Comparison of ENCODE assay signal across 14 mouse cellular contexts in genomic region chr11:96017941-96018351, GRCm38 (mm10). TPM values are rescaled to one million over a fixed set of nuclear protein-coding genes. Genes with fewer than 3 reads are reported as not detected.
DNase-seq lines count a peak whose midpoint lies in the region; ATAC-seq and TF ChIP-seq lines count a peak whose summit lies in the region.
"Had no signal": no experiment of that assay in that cellular context is flagged by ENCODE, and none has a peak within 500 bp of the region (broad histone marks: within the 10 kb centered on the region; RNA-seq: fewer than 3 reads in every experiment).

No protein-coding gene starts in this region.

- H3K36me3 ChIP-seq in heart, embryonic 13.5 days, result no peaks in the 10 kb centered on the region
- no peaks in the 10 kb centered on the region for H3K36me3 ChIP-seq in C2C12 (ENCODE audit: control insufficient read depth, insufficient read depth)
- H3K36me3 ChIP-seq: forebrain, embryonic 15.5 days; neural tube, embryonic 15.5 days had no signal

- H3K79me3 ChIP-seq in C2C12 (ENCODE audit: low read depth), result no peaks in the 10 kb centered on the region

- no peak; the same call in 1 of the 2 replicates for ATAC-seq in heart, embryonic 13.5 days (ENCODE audit: extremely low read depth, insufficient number of reproducible peaks, low FRiP score, low TSS enrichment)
- ATAC-seq in erythroid progenitor cell, adult 5-6 weeks (replicated peaks; ENCODE audit: low FRiP score, poor library complexity, severe bottlenecking), result 0 out of 2 replicates have a peak, but pooled peaks have one; percentile 34
- ATAC-seq: forebrain, embryonic 15.5 days had no signal

- H3K4me2 ChIP-seq in heart, embryonic 13.5 days, result 0 out of 2 replicates have a peak overlapping the region, but pooled peaks have one; percentile 7
- H3K4me2 ChIP-seq: forebrain, embryonic 15.5 days; neural tube, embryonic 15.5 days had no signal

- H3K9me3 ChIP-seq in heart, embryonic 13.5 days, result no peaks in the 10 kb centered on the region
- H3K9me3 ChIP-seq: forebrain, embryonic 15.5 days; megakaryocyte, embryonic 14.5 days; neural tube, embryonic 15.5 days had no signal

- no peaks in the 10 kb centered on the region for H3K27me3 ChIP-seq in heart, embryonic 13.5 days (replicated peaks)
- peaks cover 2% of the 10 kb centered on the region for H3K27me3 ChIP-seq in C2C12 (ENCODE audit: control insufficient read depth, insufficient read depth, insufficient read length)
- H3K27me3 ChIP-seq: forebrain, embryonic 15.5 days; neural tube, embryonic 15.5 days had no signal

- WGBS in heart, embryonic 13.5 days, result 15% methylated on average over 9 of the region's 9 CpGs

- no peak overlapping the region for H3K4me3 ChIP-seq in heart, embryonic 13.5 days
- H3K4me3 ChIP-seq in C2C12 (ENCODE audit: insufficient read depth, poor library complexity, severe bottlenecking), result no peak overlapping the region
- H3K4me3 ChIP-seq: forebrain, embryonic 15.5 days; megakaryocyte, embryonic 14.5 days; neural tube, embryonic 15.5 days had no signal

- no peak for TF ChIP-seq CTCF in C2C12 (IDR thresholded peaks at IDR 0.05; ENCODE audit: control insufficient read depth, insufficient read depth, insufficient read length)

- no peaks in the 10 kb centered on the region for H3K79me2 ChIP-seq in C2C12 (ENCODE audit: control insufficient read depth, insufficient read depth)

- H3K27ac ChIP-seq in heart, embryonic 13.5 days (replicated peaks), result peak overlapping the region; percentile 76
- H3K27ac ChIP-seq: forebrain, embryonic 15.5 days; neural tube, embryonic 15.5 days had no signal

- peaks cover 20% of the 10 kb centered on the region for H3K4me1 ChIP-seq in heart, embryonic 13.5 days
- H3K4me1 ChIP-seq: forebrain, embryonic 15.5 days; neural tube, embryonic 15.5 days had no signal

- DNase-seq in heart, adult 18-20 months, result no peak
- DNase-seq in ZHBTc4 (ENCODE audit: low read depth, low spot score), result peak; percentile 92
- no peak for DNase-seq in thymus, adult 18-20 months
- no peak for DNase-seq in spleen, adult 12 weeks (ENCODE audit: low spot score)
- DNase-seq in kidney, adult 8-10 months, result no peak
- DNase-seq: kidney, postnatal 14 days had no signal

- no peak overlapping the region for H3ac ChIP-seq in C2C12 (ENCODE audit: control insufficient read depth, insufficient read length, low read depth)

- H3K9ac ChIP-seq in heart, embryonic 13.5 days, result peak overlapping the region; percentile 61
- H3K9ac ChIP-seq: forebrain, embryonic 15.5 days; neural tube, embryonic 15.5 days had no signal

TF ChIP-seq in C2C12, 6 proteins besides CTCF, POLR2A, EP300 and RAD21:
- TF ChIP-seq MYOD1 (IDR thresholded peaks at IDR 0.05; ENCODE audit: control insufficient read depth, insufficient read length, low read depth) (no peak), MAX (IDR thresholded peaks at IDR 0.05) (peak; percentile 85), CEBPB (IDR thresholded peaks at IDR 0.05; ENCODE audit: low read depth) (no peak), FOSL1 (IDR thresholded peaks at IDR 0.05; ENCODE audit: insufficient read depth, low read length, poor library complexity, severe bottlenecking) (peak; percentile 91)

RNA-seq across cellular contexts. Expression of gene Gip, which starts 6.4 kb away (rescaled TPM):
- polyA plus RNA-seq in heart, embryonic 13.5 days (2015; fragmentation: Nextera tagmentation; extraction: Ambion mirVana), result not detected in 2 replicates
- total RNA-seq in heart, adult 18-20 months (2021), result not detected
- not detected for polyA plus RNA-seq in C2C12 (2012; fragmentation: generic; extraction: Trizol)
- total RNA-seq in erythroid progenitor cell, adult 5-6 weeks (2015; ENCODE audit: low replicate concordance), result not detected in 2 replicates
- total RNA-seq in erythroid progenitor cell, adult 5-6 weeks (2017; ENCODE audit: low replicate concordance), result not detected in 2 replicates
- total RNA-seq: heart, postnatal 25 days had no signal
- polyA plus RNA-seq: forebrain, embryonic 15.5 days; limb, embryonic 14.5 days; neural tube, embryonic 15.5 days had no signal

RNA-seq across cellular contexts. Expression of gene Igf2bp1, which starts 12.2 kb away (rescaled TPM):
- 39.3 and 42.0 TPM in 2 replicates for polyA plus RNA-seq in heart, embryonic 13.5 days (2015; fragmentation: Nextera tagmentation; extraction: Ambion mirVana)
- under 1 TPM; 0.05 to 0.35 TPM for total RNA-seq in heart, adult 18-20 months (2021)
- 0.74 TPM for polyA plus RNA-seq in C2C12 (2012; fragmentation: generic; extraction: Trizol)
- not detected in 2 replicates for total RNA-seq in erythroid progenitor cell, adult 5-6 weeks (2015; ENCODE audit: low replicate concordance)
- not detected in 2 replicates for total RNA-seq in erythroid progenitor cell, adult 5-6 weeks (2017; ENCODE audit: low replicate concordance)

RNA-seq across cellular contexts. Expression of gene Snf8, which starts 16.7 kb away (rescaled TPM):
- polyA plus RNA-seq in heart, embryonic 13.5 days (2015; fragmentation: Nextera tagmentation; extraction: Ambion mirVana), result 68.3 and 74.7 TPM in 2 replicates
- 10 to 100 TPM; 43.6 to 44.9 TPM for total RNA-seq in heart, adult 18-20 months (2021)
- polyA plus RNA-seq in C2C12 (2012; fragmentation: generic; extraction: Trizol), result 106 TPM
- total RNA-seq in erythroid progenitor cell, adult 5-6 weeks (2015; ENCODE audit: low replicate concordance), result 22.0 and 55.8 TPM in 2 replicates
- total RNA-seq in erythroid progenitor cell, adult 5-6 weeks (2017; ENCODE audit: low replicate concordance), result 5.6 and 25.9 TPM in 2 replicates

RNA-seq across cellular contexts. Expression of gene Ube2z, which starts 47.2 kb away (rescaled TPM):
- 31.5 and 33.1 TPM in 2 replicates for polyA plus RNA-seq in heart, embryonic 13.5 days (2015; fragmentation: Nextera tagmentation; extraction: Ambion mirVana)
- 10 to 100 TPM; 32.0 to 32.3 TPM for total RNA-seq in heart, adult 18-20 months (2021)
- polyA plus RNA-seq in C2C12 (2012; fragmentation: generic; extraction: Trizol), result 73.0 TPM
- total RNA-seq in erythroid progenitor cell, adult 5-6 weeks (2015; ENCODE audit: low replicate concordance), result 18.7 and 19.7 TPM in 2 replicates
- total RNA-seq in erythroid progenitor cell, adult 5-6 weeks (2017; ENCODE audit: low replicate concordance), result 9.7 and 26.2 TPM in 2 replicates

RNA-seq across cellular contexts. Expression of gene Atp5g1, which starts 57.5 kb away (rescaled TPM):
- polyA plus RNA-seq in heart, embryonic 13.5 days (2015; fragmentation: Nextera tagmentation; extraction: Ambion mirVana), result 1,502 and 1,689 TPM in 2 replicates
- total RNA-seq in heart, adult 18-20 months (2021), result 1,000 to 10,000 TPM; 3,280 to 3,727 TPM
- 857 TPM for polyA plus RNA-seq in C2C12 (2012; fragmentation: generic; extraction: Trizol)
- 98.9 and 122 TPM in 2 replicates for total RNA-seq in erythroid progenitor cell, adult 5-6 weeks (2015; ENCODE audit: low replicate concordance)
- total RNA-seq in erythroid progenitor cell, adult 5-6 weeks (2017; ENCODE audit: low replicate concordance), result 9.5 and 20.2 TPM in 2 replicates
